Mouse (Mus musculus) heart, postnatal 14 days (tissue): ENCODE measurements around the gene Vmn1r230. TPM values are rescaled to one million over a fixed set of nuclear protein-coding genes. Genes with fewer than 3 reads are reported as not detected.

Experiments
- DNase-seq, 2 experiments: peaks; one replicate each; pipeline ENCODE4 v3.0.0; 2021 to 2022
- intact Hi-C: fragments of 180-260 bp; cut with DNase I; formaldehyde crosslinking; loops from one replicate; pipeline ENCODE4 v1.15.1; 2025
- long read RNA-seq, 2 experiments: library from polyadenylated mRNA; stranded (forward); transcript quantifications; one replicate each; pipeline ENCODE4 v2.0.0; 2021
- total RNA-seq, 2 experiments: library from RNA; stranded (reverse); gene quantifications; 2 replicates each; pipeline ENCODE4 v1.2.3; 2021

Vmn1r230 gene
- total RNA-seq, result not detected
- long read RNA-seq, experiment 1, result 0 reads
- long read RNA-seq, experiment 2, result 0 reads

DNA sequence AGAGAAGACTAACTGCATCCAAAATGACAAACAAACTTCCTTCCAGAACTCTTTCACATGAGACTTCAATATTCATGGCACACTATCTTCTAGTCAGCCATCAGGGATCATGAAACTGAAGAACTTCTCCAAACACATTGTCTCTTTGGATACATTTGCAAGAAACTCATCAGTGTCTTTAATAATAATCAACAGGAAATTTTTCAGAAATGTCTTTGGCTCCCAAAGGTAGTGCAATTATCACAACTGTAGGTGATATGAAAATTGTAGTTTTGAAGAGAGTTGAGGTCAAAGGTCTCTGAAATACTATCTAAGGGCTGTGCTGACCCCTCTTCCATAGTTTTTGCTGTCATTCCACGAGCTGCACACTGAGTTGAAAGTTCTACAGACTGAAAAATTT is at the start of gene Vmn1r230:
Gene Vmn1r230 (plus strand): TSS at position 301 of the 400 bp plus-strand sequence.
- no peak for DNase-seq
- intact Hi-C loops, result no loop called here

DNA sequence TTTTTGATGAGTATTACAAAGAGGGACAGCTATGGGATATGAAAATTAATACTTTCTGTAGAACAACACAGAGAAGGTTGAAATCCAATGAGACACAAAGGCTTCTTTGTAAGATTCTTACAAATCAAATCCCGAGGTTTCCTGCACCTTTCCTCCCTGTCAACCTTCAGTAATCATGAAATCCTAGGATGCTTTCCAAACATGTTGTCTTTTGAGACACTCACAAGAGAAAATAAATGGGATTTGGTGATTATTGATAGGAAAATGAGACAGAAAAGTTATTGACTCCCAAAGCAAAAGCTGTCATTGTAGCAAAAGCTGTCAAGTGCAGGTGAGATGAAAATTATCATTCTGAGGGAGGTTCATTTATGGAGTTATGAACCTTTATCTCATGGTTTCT is 29.0 kb upstream of the Vmn1r230 start, which contains the start of gene Vmn1r229:
Gene Vmn1r229 (plus strand): TSS at position 301 of the 400 bp plus-strand sequence.
- DNase-seq, result no peak
- intact Hi-C loops, result no loop called here

Other genes with a start within 250 kb of the Vmn1r230 start
- not detected for gene Vmn2r110, start 244.0 kb upstream of the Vmn1r230 start, total RNA-seq
- not detected for gene Fpr-rs3, start 215.6 kb upstream of the Vmn1r230 start, total RNA-seq
- not detected for gene Vmn1r226, start 157.6 kb upstream of the Vmn1r230 start, total RNA-seq
- not detected for gene Vmn1r227, start 110.6 kb upstream of the Vmn1r230 start, total RNA-seq
- not detected for gene Vmn1r228, start 54.3 kb upstream of the Vmn1r230 start, total RNA-seq
- gene Vmn1r229, start 28.9 kb upstream of the Vmn1r230 start, total RNA-seq, result not detected
- gene Vmn1r231, start 64.6 kb downstream of the Vmn1r230 start, total RNA-seq, result not detected
- gene Vmn1r232, start 79.3 kb downstream of the Vmn1r230 start, total RNA-seq, result not detected
- gene Ppp2r1a, start 104.9 kb downstream of the Vmn1r230 start, total RNA-seq, result 100 to 1,000 TPM; 213 to 215 TPM
- gene Vmn1r233, start 156.0 kb downstream of the Vmn1r230 start, total RNA-seq, result not detected
- 10 to 100 TPM; 12.8 to 14.5 TPM for gene Zfp160, start 168.5 kb downstream of the Vmn1r230 start, total RNA-seq